Comparison of ENCODE assay signal across 25 mouse cellular contexts in genomic region chr2:35423711-35424339, GRCm38 (mm10). TPM values are rescaled to one million over a fixed set of nuclear protein-coding genes. Genes with fewer than 3 reads are reported as not detected.
DNase-seq lines count a peak whose midpoint lies in the region; ATAC-seq and TF ChIP-seq lines count a peak whose summit lies in the region.
"Had no signal": no experiment of that assay in that cellular context is flagged by ENCODE, and none has a peak within 500 bp of the region (broad histone marks: within the 10 kb centered on the region; RNA-seq: fewer than 3 reads in every experiment).

No protein-coding gene starts in this region.

- peaks cover 12% of the 10 kb centered on the region; the same call in 1 of the 2 replicates for H3K36me3 ChIP-seq in intestine, embryonic 15.5 days
- peaks cover 20% of the 10 kb centered on the region; the same call in 1 of the 2 replicates for H3K36me3 ChIP-seq in intestine, postnatal 0 days (ENCODE audit: control insufficient read depth, insufficient read depth)
- H3K36me3 ChIP-seq in stomach, embryonic 14.5 days (ENCODE audit: control insufficient read depth, insufficient read depth, low read length): no peaks in the 10 kb centered on the region; the same call in 1 of the 2 replicates
- H3K36me3 ChIP-seq in forebrain, embryonic 14.5 days (ENCODE audit: control insufficient read depth, insufficient read depth, low read length): no peaks in the 10 kb centered on the region
- H3K36me3 ChIP-seq: forebrain, embryonic 12.5 days; hindbrain, embryonic 15.5 days had no signal

- no peak overlapping the region for H3K4me3 ChIP-seq in intestine, embryonic 15.5 days (replicated peaks)
- no peak overlapping the region for H3K4me3 ChIP-seq in intestine, postnatal 0 days (ENCODE audit: low read depth, low read length)
- no peak overlapping the region for H3K4me3 ChIP-seq in stomach, embryonic 14.5 days (ENCODE audit: low read depth, low read length)
- H3K4me3 ChIP-seq in forebrain, embryonic 14.5 days (ENCODE audit: low read depth, low read length): no peak overlapping the region
- H3K4me3 ChIP-seq: embryonic facial prominence, embryonic 13.5 days; forebrain, embryonic 12.5 days; heart, embryonic 13.5 days; hindbrain, embryonic 15.5 days had no signal

- H3K9ac ChIP-seq in intestine, embryonic 15.5 days: no peak overlapping the region
- H3K9ac ChIP-seq in intestine, postnatal 0 days (ENCODE audit: low read depth, low read length): no peak overlapping the region
- H3K9ac ChIP-seq in stomach, embryonic 14.5 days (replicated peaks; ENCODE audit: low read depth, low read length): no peak overlapping the region
- H3K9ac ChIP-seq in forebrain, embryonic 14.5 days (ENCODE audit: low read length): no peak overlapping the region
- H3K9ac ChIP-seq: embryonic facial prominence, embryonic 13.5 days; forebrain, embryonic 12.5 days; forebrain, postnatal 0 days; heart, embryonic 13.5 days; hindbrain, embryonic 15.5 days had no signal

- no peak overlapping the region for H3K27ac ChIP-seq in intestine, embryonic 15.5 days
- no peak overlapping the region for H3K27ac ChIP-seq in intestine, postnatal 0 days (ENCODE audit: low read depth, low read length)
- no peak overlapping the region for H3K27ac ChIP-seq in stomach, embryonic 14.5 days (ENCODE audit: low read length)
- H3K27ac ChIP-seq in forebrain, embryonic 14.5 days (ENCODE audit: low read depth, low read length): no peak overlapping the region
- H3K27ac ChIP-seq: embryonic facial prominence, embryonic 13.5 days; forebrain, embryonic 12.5 days; heart, embryonic 13.5 days; hindbrain, embryonic 15.5 days had no signal

- 96% methylated on average over 1 of the region's 1 CpGs for WGBS in intestine, embryonic 15.5 days
- 100% methylated on average over 1 of the region's 1 CpGs for WGBS in intestine, postnatal 0 days
- 100% methylated on average over 1 of the region's 1 CpGs for WGBS in stomach, embryonic 14.5 days
- 94% methylated on average over 1 of the region's 1 CpGs for WGBS in forebrain, embryonic 14.5 days

- TF ChIP-seq CTCF in intestine, postnatal 0 days (IDR thresholded peaks at IDR 0.05; ENCODE audit: low read depth): no peak

- ATAC-seq in intestine, embryonic 15.5 days: peak; percentile 62
- ATAC-seq in intestine, postnatal 0 days: no peak
- peak; percentile 75 for ATAC-seq in stomach, embryonic 14.5 days (ENCODE audit: insufficient number of reproducible peaks, insufficient read depth, low FRiP score, low read depth)
- no peak for ATAC-seq in forebrain, embryonic 14.5 days
- ATAC-seq: forebrain, postnatal 0 days had no signal

- no peaks in the 10 kb centered on the region for H3K9me3 ChIP-seq in intestine, embryonic 15.5 days
- H3K9me3 ChIP-seq in intestine, postnatal 0 days (ENCODE audit: control insufficient read depth): no peaks in the 10 kb centered on the region
- H3K9me3 ChIP-seq in stomach, embryonic 14.5 days (ENCODE audit: control insufficient read depth, low read depth, low read length): peaks cover 7% of the 10 kb centered on the region; the same call in 1 of the 2 replicates
- no peaks in the 10 kb centered on the region; the same call in 1 of the 2 replicates for H3K9me3 ChIP-seq in forebrain, embryonic 14.5 days (replicated peaks; ENCODE audit: control insufficient read depth, low read length)
- H3K9me3 ChIP-seq: hindbrain, embryonic 15.5 days had no signal

- H3K4me1 ChIP-seq in intestine, embryonic 15.5 days (replicated peaks): no peaks in the 10 kb centered on the region
- no peaks in the 10 kb centered on the region for H3K4me1 ChIP-seq in intestine, postnatal 0 days (replicated peaks; ENCODE audit: control insufficient read depth, insufficient read depth, low read length)
- no peaks in the 10 kb centered on the region for H3K4me1 ChIP-seq in stomach, embryonic 14.5 days (ENCODE audit: control insufficient read depth, insufficient read depth, low read length)
- H3K4me1 ChIP-seq in forebrain, embryonic 14.5 days (ENCODE audit: control insufficient read depth, insufficient read depth, low read length): no peaks in the 10 kb centered on the region
- H3K4me1 ChIP-seq: forebrain, embryonic 12.5 days; hindbrain, embryonic 15.5 days had no signal

- DNase-seq in R1 (ENCODE audit: low read depth, low spot score): peak; percentile 36
- DNase-seq in layer of hippocampus, adult 9-10 months (ENCODE audit: low spot score): no peak
- no peak for DNase-seq in forebrain, embryonic 14.5 days (ENCODE audit: low spot score)
- no peak for DNase-seq in gastrocnemius, postnatal 25 days
- DNase-seq: adrenal gland, adult 2 months; adrenal gland, postnatal 25 days; cerebellum, adult 18-20 months; cerebellum, adult 9-11 months; cerebellum, postnatal 36 days; forebrain, postnatal 0 days; gastrocnemius, postnatal 14 days; heart, adult 11 months; heart, postnatal 36 days had no signal

- no peak overlapping the region for H3K4me2 ChIP-seq in intestine, embryonic 15.5 days (replicated peaks)
- no peak overlapping the region for H3K4me2 ChIP-seq in intestine, postnatal 0 days (replicated peaks; ENCODE audit: low read depth)
- no peak overlapping the region for H3K4me2 ChIP-seq in stomach, embryonic 14.5 days (replicated peaks; ENCODE audit: low read depth, low read length)
- no peak overlapping the region for H3K4me2 ChIP-seq in forebrain, embryonic 14.5 days (ENCODE audit: low read length)
- H3K4me2 ChIP-seq: embryonic facial prominence, embryonic 13.5 days; forebrain, embryonic 12.5 days; heart, embryonic 13.5 days; hindbrain, embryonic 15.5 days had no signal

- no peaks in the 10 kb centered on the region for H3K27me3 ChIP-seq in intestine, embryonic 15.5 days (replicated peaks)
- no peaks in the 10 kb centered on the region for H3K27me3 ChIP-seq in intestine, postnatal 0 days (replicated peaks; ENCODE audit: control insufficient read depth, insufficient read depth, low read length)
- no peaks in the 10 kb centered on the region for H3K27me3 ChIP-seq in stomach, embryonic 14.5 days (ENCODE audit: control insufficient read depth, insufficient read depth, low read length)
- H3K27me3 ChIP-seq in forebrain, embryonic 14.5 days (replicated peaks; ENCODE audit: control insufficient read depth, insufficient read depth, low read length): no peaks in the 10 kb centered on the region
- H3K27me3 ChIP-seq: embryonic facial prominence, embryonic 13.5 days; forebrain, embryonic 12.5 days; heart, embryonic 13.5 days; hindbrain, embryonic 15.5 days had no signal

RNA-seq across cellular contexts. Expression of gene 4930402F06Rik, which starts 26.9 kb away (rescaled TPM):
- polyA plus RNA-seq in intestine, embryonic 15.5 days (2015; fragmentation: Nextera tagmentation; extraction: Ambion mirVana): not detected in 2 replicates
- not detected in 2 replicates for polyA plus RNA-seq in intestine, postnatal 0 days (2015; fragmentation: Nextera tagmentation; extraction: Ambion mirVana)
- not detected in 2 replicates for polyA plus RNA-seq in stomach, embryonic 14.5 days (2014; fragmentation: Nextera tagmentation; extraction: Ambion mirVana)
- polyA plus RNA-seq in forebrain, embryonic 14.5 days (2014; fragmentation: Nextera tagmentation; extraction: Ambion mirVana): not detected in 2 replicates
- total RNA-seq in gastrocnemius, postnatal 25 days (2021): not detected
- total RNA-seq: adrenal gland, adult 2 months; adrenal gland, postnatal 25 days; forebrain, postnatal 0 days; G1E; gastrocnemius, adult 18-20 months; gastrocnemius, postnatal 14 days; heart, postnatal 36 days had no signal
- polyA plus RNA-seq: adrenal gland, adult 2 months; C2C12; embryonic facial prominence, embryonic 13.5 days; forebrain, embryonic 12.5 days; forebrain, postnatal 0 days; G1E; heart, embryonic 13.5 days; heart, postnatal 0 days; hindbrain, embryonic 11.5 days; hindbrain, embryonic 15.5 days had no signal

RNA-seq across cellular contexts. Expression of gene Ggta1, which starts 39.2 kb away (rescaled TPM):
- 18.0 and 18.5 TPM in 2 replicates for polyA plus RNA-seq in intestine, embryonic 15.5 days (2015; fragmentation: Nextera tagmentation; extraction: Ambion mirVana)
- 6.4 and 7.0 TPM in 2 replicates for polyA plus RNA-seq in intestine, postnatal 0 days (2015; fragmentation: Nextera tagmentation; extraction: Ambion mirVana)
- 23.5 and 27.1 TPM in 2 replicates for polyA plus RNA-seq in stomach, embryonic 14.5 days (2014; fragmentation: Nextera tagmentation; extraction: Ambion mirVana)
- 5.0 and 6.1 TPM in 2 replicates for polyA plus RNA-seq in forebrain, embryonic 14.5 days (2014; fragmentation: Nextera tagmentation; extraction: Ambion mirVana)
- total RNA-seq in gastrocnemius, postnatal 25 days (2021): 10 to 100 TPM in 1 of 2 experiments, 1 to 10 TPM in 1; 8.7 to 10.2 TPM

RNA-seq across cellular contexts. Expression of gene 4930568D16Rik, which starts 56.3 kb away (rescaled TPM):
- not detected in 2 replicates for polyA plus RNA-seq in intestine, embryonic 15.5 days (2015; fragmentation: Nextera tagmentation; extraction: Ambion mirVana)
- not detected in 2 replicates for polyA plus RNA-seq in intestine, postnatal 0 days (2015; fragmentation: Nextera tagmentation; extraction: Ambion mirVana)
- polyA plus RNA-seq in stomach, embryonic 14.5 days (2014; fragmentation: Nextera tagmentation; extraction: Ambion mirVana): not detected in 2 replicates
- polyA plus RNA-seq in forebrain, embryonic 14.5 days (2014; fragmentation: Nextera tagmentation; extraction: Ambion mirVana): not detected in 2 replicates
- total RNA-seq in gastrocnemius, postnatal 25 days (2021): not detected
- total RNA-seq: adrenal gland, adult 2 months; adrenal gland, postnatal 25 days; forebrain, postnatal 0 days; gastrocnemius, adult 18-20 months; gastrocnemius, postnatal 14 days; heart, postnatal 36 days had no signal
- polyA plus RNA-seq: adrenal gland, adult 2 months; C2C12; embryonic facial prominence, embryonic 13.5 days; forebrain, embryonic 12.5 days; forebrain, postnatal 0 days; G1E; heart, embryonic 13.5 days; heart, postnatal 0 days; hindbrain, embryonic 11.5 days; hindbrain, embryonic 15.5 days had no signal

Comparison
In these comparisons a context has a peak if more than half of its experiments do, and no peak if none do; other contexts are left out.
1. ATAC-seq: peak in intestine, embryonic 15.5 days (single experiment) and stomach, embryonic 14.5 days (single experiment); none in intestine, postnatal 0 days (single experiment) and forebrain, embryonic 14.5 days (single experiment).